Mouse (Mus musculus) frontal cortex, postnatal 36 days (tissue): ENCODE measurements at regions not wholly inside any gene's neighbourhood (a gene's known extent, or its start where the extent isn't known, plus 50 kb on each side); places are given as distances from the start of the nearest gene placed in this dataset.
"Not testable (repeated sequence)": the region's sequence is repeated elsewhere in the genome, so short reads cannot be mapped to it uniquely, and the experiment has no call there.

Experiments used
- DNase-seq, 2 experiments: peaks; one replicate each; pipeline ENCODE4 v3.0.0; 2022; ENCODE audit warnings: low spot score in 2 of 2

GRCm38 (mm10) chr4:114296380-114296779 lies 110.1 kb upstream of the Trabd2b start:
- no peak for DNase-seq

- DNase-seq = not testable (repeated sequence)
Measured at GRCm38 (mm10) chr4:114298517-114298916, 108.0 kb upstream of the Trabd2b start.

GRCm38 (mm10) chr4:114300390-114301012 lies 106.0 kb upstream of the Trabd2b start:
- DNase-seq = peak; percentile 5 to 56

GRCm38 (mm10) chr4:114304654-114305053 lies 101.9 kb upstream of the Trabd2b start:
- DNase-seq = no peak

GRCm38 (mm10) chr4:114307491-114307890 lies 99.0 kb upstream of the Trabd2b start:
- DNase-seq = no peak

- peak; percentile 9 to 26 for DNase-seq
Measured at GRCm38 (mm10) chr4:114308518-114308917, 98.0 kb upstream of the Trabd2b start.

- no peak for DNase-seq
Measured at GRCm38 (mm10) chr4:114315051-114315450, 91.5 kb upstream of the Trabd2b start.

- DNase-seq = no peak
Measured at GRCm38 (mm10) chr4:114315556-114315955, 91.0 kb upstream of the Trabd2b start.

- no peak for DNase-seq
Measured at GRCm38 (mm10) chr4:114317076-114317475, 89.4 kb upstream of the Trabd2b start.

GRCm38 (mm10) chr4:114320076-114320475 lies 86.4 kb upstream of the Trabd2b start:
- peak in 1 of 2 experiments; percentile 25 for DNase-seq

- no peak for DNase-seq
Measured at GRCm38 (mm10) chr4:114321516-114322339, 84.8 kb upstream of the Trabd2b start.

GRCm38 (mm10) chr4:114329978-114330377 lies 76.5 kb upstream of the Trabd2b start:
- no peak for DNase-seq

GRCm38 (mm10) chr4:114331161-114331560 lies 75.4 kb upstream of the Trabd2b start:
- DNase-seq = no peak

- DNase-seq = no peak
Measured at GRCm38 (mm10) chr4:114334850-114335249, 71.7 kb upstream of the Trabd2b start.

- no peak for DNase-seq
Measured at GRCm38 (mm10) chr4:114336029-114336746, 70.3 kb upstream of the Trabd2b start.

- DNase-seq = peak in 1 of 2 experiments; percentile 21
Measured at GRCm38 (mm10) chr4:114336747-114337090, 69.8 kb upstream of the Trabd2b start.

- peak in 1 of 2 experiments; percentile 21 for DNase-seq
Measured at GRCm38 (mm10) chr4:114339793-114340192, 66.7 kb upstream of the Trabd2b start.

GRCm38 (mm10) chr4:114345154-114345553 lies 61.4 kb upstream of the Trabd2b start:
- no peak for DNase-seq

- peak; percentile 54 to 68 for DNase-seq
Measured at GRCm38 (mm10) chr4:114346068-114346747, 60.3 kb upstream of the Trabd2b start.

GRCm38 (mm10) chr4:114346884-114347283 lies 59.6 kb upstream of the Trabd2b start:
- DNase-seq = no peak

- no peak for DNase-seq
Measured at GRCm38 (mm10) chr4:114349601-114350000, 56.9 kb upstream of the Trabd2b start.

GRCm38 (mm10) chr4:114351282-114351681 lies 55.2 kb upstream of the Trabd2b start:
- DNase-seq = no peak
